Mouse (Mus musculus) thymus, adult 2 months (tissue): Measurements from ENCODE around the gene Jarid2.

Experiments
- CTCF ChIP-seq: fragments of 200-500 bp; IDR thresholded peaks from 2 replicates; pipeline ENCODE4 v1.5.1; 2012; ENCODE audit warnings: mild to moderate bottlenecking, control low read depth, low read length, moderate library complexity, borderline replicate concordance; ENCODE audit not compliant: control insufficient read depth, poor library complexity, insufficient read depth; ENCODE audit errors: extremely low read depth
- POLR2A ChIP-seq: fragments of 200-500 bp; IDR thresholded peaks from 2 replicates; pipeline ENCODE4 v1.6.1; 2012; ENCODE audit warnings: mild to moderate bottlenecking, low read length, control low read depth, moderate library complexity; ENCODE audit not compliant: control insufficient read depth, poor library complexity, insufficient read depth; ENCODE audit errors: extremely low read depth

GRCm38 (mm10) chr13:44796775-44797174 is 67.5 kb downstream of the Jarid2 start:
- TF ChIP-seq POLR2A, result no peak
- no peak for TF ChIP-seq CTCF
